Mouse (Mus musculus): ENCODE results near the gene Fam32a. TPM values are rescaled to one million over a fixed set of nuclear protein-coding genes. Genes with fewer than 3 reads are reported as not detected.

Fam32a gene
- total RNA-seq, 2 experiments from 2014 or later, result 30.3 to 32.9 TPM

- ATAC-seq (replicated peaks; ENCODE audit: low FRiP score, poor library complexity, severe bottlenecking), result no peak; the same call in 1 of the 2 replicates
Observed at GRCm38 (mm10) chr8:72272361-72272760, 52.8 kb downstream of the Fam32a start.

GRCm38 (mm10) chr8:72273111-72273770, 53.7 kb downstream of the Fam32a start:
- ATAC-seq (replicated peaks; ENCODE audit: low FRiP score, poor library complexity, severe bottlenecking), result no peak

DNA sequence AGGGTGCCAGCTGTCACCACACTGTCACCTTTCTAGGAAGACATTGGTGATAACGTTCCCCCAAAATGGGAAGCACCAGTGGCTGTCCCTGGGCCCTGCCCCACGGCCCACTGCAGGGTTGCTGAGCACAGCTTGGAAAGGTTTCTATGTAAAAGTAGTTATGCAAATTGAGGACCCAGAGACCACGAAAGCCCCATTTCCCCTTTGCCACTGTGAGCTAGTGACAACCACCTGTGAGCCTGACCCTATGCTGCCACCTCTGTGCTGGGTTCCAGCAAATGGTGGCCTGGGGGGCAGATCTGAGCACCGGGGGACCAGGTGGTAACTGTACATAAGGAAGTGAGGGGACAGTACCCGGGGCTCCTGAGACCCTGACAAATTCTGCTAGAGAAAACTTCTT, 54.3 kb downstream of the Fam32a start:
- no peak for ATAC-seq (replicated peaks; ENCODE audit: low FRiP score, poor library complexity, severe bottlenecking)

Other genes starting within 250 kb of the Fam32a start
- gene Cyp4f18, start 210.1 kb upstream of the Fam32a start, total RNA-seq (2015; ENCODE audit: low replicate concordance), result 15.3 and 25.2 TPM in 2 replicates
- gene Cyp4f18, start 210.1 kb upstream of the Fam32a start, total RNA-seq (2017; ENCODE audit: low replicate concordance), result 7.7 and 10.3 TPM in 2 replicates
- gene Olfr372, start 178.5 kb upstream of the Fam32a start, total RNA-seq (2015; ENCODE audit: low replicate concordance), result not detected in 2 replicates
- not detected in 2 replicates for gene Olfr372, start 178.5 kb upstream of the Fam32a start, total RNA-seq (2017; ENCODE audit: low replicate concordance)
- gene Olfr373, start 136.6 kb upstream of the Fam32a start, total RNA-seq (2015; ENCODE audit: low replicate concordance), result not detected in 2 replicates
- gene Olfr373, start 136.6 kb upstream of the Fam32a start, total RNA-seq (2017; ENCODE audit: low replicate concordance), result not detected in 2 replicates
- gene Olfr374, start 112.7 kb upstream of the Fam32a start, total RNA-seq (2015; ENCODE audit: low replicate concordance), result not detected in 2 replicates
- 0.14 TPM in 1 of 2 replicates, not detected in the other for gene Olfr374, start 112.7 kb upstream of the Fam32a start, total RNA-seq (2017; ENCODE audit: low replicate concordance)
- 22.5 and 25.9 TPM in 2 replicates for gene Tpm4, start 84.8 kb upstream of the Fam32a start, total RNA-seq (2015; ENCODE audit: low replicate concordance)
- gene Tpm4, start 84.8 kb upstream of the Fam32a start, total RNA-seq (2017; ENCODE audit: low replicate concordance), result 27.3 and 27.9 TPM in 2 replicates
- 15.3 and 26.9 TPM in 2 replicates for gene Rab8a, start 58.5 kb upstream of the Fam32a start, total RNA-seq (2015; ENCODE audit: low replicate concordance)
- 69.9 and 102 TPM in 2 replicates for gene Rab8a, start 58.5 kb upstream of the Fam32a start, total RNA-seq (2017; ENCODE audit: low replicate concordance)
- 0.77 and 4.4 TPM in 2 replicates for gene Hsh2d, start 30.1 kb upstream of the Fam32a start, total RNA-seq (2015; ENCODE audit: low replicate concordance)
- gene Hsh2d, start 30.1 kb upstream of the Fam32a start, total RNA-seq (2017; ENCODE audit: low replicate concordance), result 1.7 and 2.8 TPM in 2 replicates
- gene Cib3, start 6.9 kb upstream of the Fam32a start, total RNA-seq (2015; ENCODE audit: low replicate concordance), result 1.7 TPM in 1 of 2 replicates, not detected in the other
- gene Cib3, start 6.9 kb upstream of the Fam32a start, total RNA-seq (2017; ENCODE audit: low replicate concordance), result 1.8 and 5.4 TPM in 2 replicates
- not detected in 2 replicates for gene Gm11034, start 6.1 kb upstream of the Fam32a start, total RNA-seq (2015; ENCODE audit: low replicate concordance)
- not detected in 2 replicates for gene Gm11034, start 6.1 kb upstream of the Fam32a start, total RNA-seq (2017; ENCODE audit: low replicate concordance)
- 36.9 and 46.8 TPM in 2 replicates for gene Ap1m1, start 20.3 kb downstream of the Fam32a start, total RNA-seq (2015; ENCODE audit: low replicate concordance)
- gene Ap1m1, start 20.3 kb downstream of the Fam32a start, total RNA-seq (2017; ENCODE audit: low replicate concordance), result 15.7 and 22.7 TPM in 2 replicates
- gene Gm10282, start 85.5 kb downstream of the Fam32a start, total RNA-seq (2015; ENCODE audit: low replicate concordance), result 22.9 and 31.8 TPM in 2 replicates
- 14.9 and 39.9 TPM in 2 replicates for gene Gm10282, start 85.5 kb downstream of the Fam32a start, total RNA-seq (2017; ENCODE audit: low replicate concordance)
- 8.1 and 11.7 TPM in 2 replicates for gene Klf2, start 99.3 kb downstream of the Fam32a start, total RNA-seq (2015; ENCODE audit: low replicate concordance)
- 3.4 and 4.6 TPM in 2 replicates for gene Klf2, start 99.3 kb downstream of the Fam32a start, total RNA-seq (2017; ENCODE audit: low replicate concordance)
- 59.4 and 72.1 TPM in 2 replicates for gene Eps15l1, start 201.7 kb downstream of the Fam32a start, total RNA-seq (2015; ENCODE audit: low replicate concordance)
- gene Eps15l1, start 201.7 kb downstream of the Fam32a start, total RNA-seq (2017; ENCODE audit: low replicate concordance), result 51.5 and 52.3 TPM in 2 replicates
- gene Calr3, start 224.1 kb downstream of the Fam32a start, total RNA-seq (2015; ENCODE audit: low replicate concordance), result not detected in 2 replicates
- gene Calr3, start 224.1 kb downstream of the Fam32a start, total RNA-seq (2017; ENCODE audit: low replicate concordance), result 0.77 TPM in 1 of 2 replicates, not detected in the other
- gene 1700030K09Rik, start 224.2 kb downstream of the Fam32a start, total RNA-seq (2015; ENCODE audit: low replicate concordance), result 0.38 and 0.63 TPM in 2 replicates
- gene 1700030K09Rik, start 224.2 kb downstream of the Fam32a start, total RNA-seq (2017; ENCODE audit: low replicate concordance), result 0.60 and 2.4 TPM in 2 replicates

Measured in erythroblast, adult 5-6 weeks (primary cell).